Mouse (Mus musculus) erythroblast, embryonic 14.5 days (primary cell): ENCODE results near the gene Zfhx3.

Experiments
- GATA1 ChIP-seq: IDR thresholded peaks from 2 replicates; pipeline ENCODE4 v1.6.1; 2012; ENCODE audit warnings: low read length, inconsistent platforms, mixed read lengths
- TAL1 ChIP-seq: IDR thresholded peaks from 3 replicates; pipeline ENCODE4 v1.6.1; 2012; ENCODE audit warnings: low read length, inconsistent platforms, mixed read lengths

DNA sequence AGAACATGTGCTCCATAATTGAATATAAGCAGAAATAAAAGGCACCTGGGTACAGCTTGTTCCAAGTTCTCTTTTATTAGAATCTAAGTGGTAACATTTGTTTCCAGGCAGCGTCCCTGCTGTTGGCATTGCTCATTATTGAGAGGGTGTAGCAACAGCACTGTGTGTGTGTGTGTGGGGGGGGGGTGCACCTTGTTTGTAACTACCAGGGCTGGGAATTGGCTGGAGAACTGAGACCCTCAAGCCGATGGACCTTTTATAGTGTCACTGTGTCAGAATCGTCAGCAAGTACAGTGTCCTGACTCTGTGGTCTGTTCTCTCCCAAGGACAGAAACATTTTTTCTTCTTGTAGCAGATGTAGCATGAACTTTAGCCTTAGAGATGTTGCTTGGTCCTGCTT is 77.2 kb downstream of the Zfhx3 start:
- TF ChIP-seq TAL1 (no peak), GATA1 (no peak)
